Mouse (Mus musculus) MEL (cell line): Measurements from ENCODE around the gene Pam16. TPM values are rescaled to one million over a fixed set of nuclear protein-coding genes. Genes with fewer than 3 reads are reported as not detected.
A peak's percentile ranks its signal among the peaks of the same experiment; 100 is the strongest.

Experiments used
- DNase-seq: peaks from one replicate; pipeline ENCODE4 v3.0.0; 2011; ENCODE audit warnings: low read depth, low spot score
- H3K27ac ChIP-seq: 2 replicates; pipeline ENCODE4 v1.5.1; 2012; ENCODE audit warnings: low read depth, mild to moderate bottlenecking, control low read depth, low read length, moderate library complexity; ENCODE audit not compliant: control insufficient read depth
- H3K27me3 ChIP-seq, 2 experiments: fragments of 150-350 bp in 1 of 2; sonication (generic) in 1 of 2; 2 replicates each; pipeline ENCODE4 v1.6.1; 2012; ENCODE audit warnings: low read length in 2 of 2, mild to moderate bottlenecking in 2 of 2, improper control_type of control experiment in 1 of 2, moderate library complexity in 1 of 2; ENCODE audit not compliant: insufficient read depth in 2 of 2, control insufficient read depth in 1 of 2
- H3K36me3 ChIP-seq, 2 experiments: 2 replicates each; pipeline ENCODE4 v1.6.1; 2012 to 2014; ENCODE audit warnings: low read length in 2 of 2, improper control_type of control experiment in 1 of 2, inconsistent platforms in 1 of 2, mild to moderate bottlenecking in 1 of 2; ENCODE audit not compliant: insufficient read depth in 2 of 2, control insufficient read depth in 1 of 2
- H3K4me1 ChIP-seq, 2 experiments: fragments of 150-350 bp in 1 of 2; sonication (generic) in 1 of 2; 2 replicates each; pipeline ENCODE4 v1.6.1; 2012; ENCODE audit warnings: low read length in 2 of 2, improper control_type of control experiment in 1 of 2, mild to moderate bottlenecking in 1 of 2; ENCODE audit not compliant: insufficient read depth in 2 of 2, control insufficient read depth in 1 of 2
- H3K4me3 ChIP-seq, 2 experiments: fragments of 150-350 bp in 1 of 2; sonication (generic) in 1 of 2; 2 replicates each; pipeline ENCODE4 v1.5.1; 2012; ENCODE audit warnings: low read depth in 2 of 2, low read length in 2 of 2, mild to moderate bottlenecking in 2 of 2, moderate library complexity in 2 of 2, control low read depth in 1 of 2, improper control_type of control experiment in 1 of 2; ENCODE audit not compliant: control insufficient read depth in 1 of 2, insufficient read depth in 1 of 2
- H3K79me2 ChIP-seq: 2 replicates; pipeline ENCODE4 v1.6.1; 2012; ENCODE audit warnings: mild to moderate bottlenecking, low read length, moderate library complexity; ENCODE audit not compliant: control insufficient read depth, poor library complexity, insufficient read depth
- H3K9ac ChIP-seq: 2 replicates; pipeline ENCODE4 v1.6.1; 2012; ENCODE audit warnings: low read depth, mild to moderate bottlenecking, control low read depth, low read length, moderate library complexity; ENCODE audit not compliant: control insufficient read depth, poor library complexity, severe bottlenecking
- H3K9me3 ChIP-seq: fragments of 150-350 bp; sonication (generic); replicated peaks from 2 replicates; pipeline ENCODE4 v1.6.1; 2012; ENCODE audit warnings: mild to moderate bottlenecking, low read length, improper control_type of control experiment, moderate library complexity; ENCODE audit not compliant: insufficient read depth
- CHD1 ChIP-seq: IDR thresholded peaks from 2 replicates; pipeline ENCODE4 v1.6.1; 2012; ENCODE audit warnings: low read depth, mild to moderate bottlenecking, inconsistent platforms, low read length, improper control_type of control experiment
- CTCF ChIP-seq, 3 experiments: IDR thresholded peaks in 2 of 3; conservative IDR thresholded peaks in 1 of 3; 2 replicates each; pipeline ENCODE4 v1.5.1; 2011 to 2012; ENCODE audit warnings: low read length in 3 of 3, low read depth in 2 of 3, mild to moderate bottlenecking in 2 of 3, improper control_type of control experiment in 1 of 3, inconsistent platforms in 1 of 3, mixed read lengths in 1 of 3, moderate library complexity in 1 of 3; ENCODE audit not compliant: control insufficient read depth in 1 of 3, insufficient read depth in 1 of 3, poor library complexity in 1 of 3, severe bottlenecking in 1 of 3
- ELF1 ChIP-seq: IDR thresholded peaks from 2 replicates; pipeline ENCODE4 v1.6.1; 2014; ENCODE audit warnings: low read depth, mild to moderate bottlenecking, inconsistent platforms, low read length, improper control_type of control experiment, moderate library complexity
- ETS1 ChIP-seq: IDR thresholded peaks from 2 replicates; pipeline ENCODE4 v1.6.1; 2012; ENCODE audit warnings: low read depth, mild to moderate bottlenecking, inconsistent platforms, low read length, improper control_type of control experiment, moderate library complexity
- GATA1 ChIP-seq: IDR thresholded peaks from 2 replicates; pipeline ENCODE4 v1.6.1; 2011; ENCODE audit warnings: low read depth, low read length, improper control_type of control experiment
- JUND ChIP-seq: IDR thresholded peaks from 2 replicates; pipeline ENCODE4 v1.6.1; 2011; ENCODE audit warnings: low read depth, mild to moderate bottlenecking, improper control_type of control experiment, low read length
- MYC ChIP-seq: IDR thresholded peaks from 2 replicates; pipeline ENCODE4 v1.6.1; 2011; ENCODE audit warnings: low read depth, mild to moderate bottlenecking, low read length, improper control_type of control experiment, moderate library complexity
- POLR2AphosphoS2 ChIP-seq: IDR thresholded peaks from 2 replicates; pipeline ENCODE4 v1.6.1; 2011; ENCODE audit warnings: low read length, improper control_type of control experiment
- POLR2AphosphoS5 ChIP-seq: IDR thresholded peaks from 2 replicates; pipeline ENCODE4 v1.6.1; 2012; ENCODE audit warnings: low read depth, borderline replicate concordance, mild to moderate bottlenecking, inconsistent platforms, low read length, moderate library complexity, mixed read lengths
- RAD21 ChIP-seq: IDR thresholded peaks from 2 replicates; pipeline ENCODE4 v1.6.1; 2011; ENCODE audit warnings: mild to moderate bottlenecking, low read depth, low read length, improper control_type of control experiment
- RCOR1 ChIP-seq: IDR thresholded peaks from 2 replicates; pipeline ENCODE4 v1.6.1; 2012; ENCODE audit warnings: low read depth, mild to moderate bottlenecking, inconsistent platforms, low read length, improper control_type of control experiment
- SMC3 ChIP-seq: IDR thresholded peaks from 2 replicates; pipeline ENCODE4 v1.6.1; 2011; ENCODE audit warnings: low read depth, low read length, improper control_type of control experiment
- USF2 ChIP-seq, 2 experiments: IDR thresholded peaks; 2 replicates each; pipeline ENCODE4 v1.6.1; 2011 to 2012; ENCODE audit warnings: improper control_type of control experiment in 2 of 2, low read length in 2 of 2, borderline replicate concordance in 1 of 2, inconsistent platforms in 1 of 2, low read depth in 1 of 2, mild to moderate bottlenecking in 1 of 2; ENCODE audit not compliant: insufficient read depth in 1 of 2
- ZC3H11A ChIP-seq: IDR thresholded peaks from 2 replicates; pipeline ENCODE4 v1.6.1; 2012; ENCODE audit warnings: low read depth, mild to moderate bottlenecking, inconsistent platforms, low read length, improper control_type of control experiment
- polyA plus RNA-seq, 2 experiments: library from polyadenylated mRNA; stranded (reverse) in 1 of 2; unstranded in 1 of 2; fragments of >175 nt in 1 of 2; fragments of >200 nt in 1 of 2; gene quantifications; 2 replicates each; pipeline versions ENCODE4 v1.2.1 to v1.2.4; 2012; ENCODE audit warnings: low replicate concordance in 2 of 2, low read depth in 1 of 2; ENCODE audit not compliant: insufficient read length in 2 of 2, insufficient read depth in 1 of 2, missing spikeins in 1 of 2
- total RNA-seq: library from RNA; depleted of rRNA; stranded (reverse); fragments of 300-350 nt; gene quantifications from 2 replicates; pipeline ENCODE4 v1.2.3, GENCODE M21; 2012

Gene Pam16
- total and polyA plus RNA-seq, 3 experiments, result 13.6 to 121 TPM; not detected in 1

- TF ChIP-seq CTCF (IDR thresholded peaks at IDR 0.05 in 2 of 3, conservative IDR thresholded peaks at IDR 0.05 in 1 of 3; ENCODE audit: control insufficient read depth in 1 of 3, insufficient read depth in 1 of 3, low read depth in 2 of 3, low read length in 3 of 3, poor library complexity in 1 of 3, severe bottlenecking in 1 of 3), result no peak
These were observed 49.3 kb upstream of the Pam16 start (continued) for GRCm38 (mm10) chr16:4674091-4674490.

GRCm38 (mm10) chr16:4670317-4670716 is 45.5 kb upstream of the Pam16 start:
- Histone ChIP-seq H3K36me3 (peaks cover 11 to 17% of the 10 kb centered on the region in 2 experiments), H3K9ac (no peak overlapping the region), H3K4me1 (peaks cover 7 to 13% of the 10 kb centered on the region in 2 experiments)

GRCm38 (mm10) chr16:4667190-4667808 is 42.5 kb upstream of the Pam16 start:
- Histone ChIP-seq H3K36me3 (peaks cover 0 to 6% of the 10 kb centered on the region in 2 experiments; a peak in 2 of 4 replicates), H3K4me3 (no peak overlapping the region)
- DNase-seq, result peak; percentile 84

More at GRCm38 (mm10) chr16:4670317-4670716, 45.5 kb upstream of the Pam16 start:
- TF ChIP-seq SMC3 (no peak), POLR2AphosphoS5 (no peak), MYC (no peak), ELF1 (no peak), CHD1 (no peak), USF2 (IDR thresholded peaks at IDR 0.05; ENCODE audit: borderline replicate concordance in 1 of 2, insufficient read depth in 1 of 2, low read depth in 1 of 2, low read length in 2 of 2) (no peak), ZC3H11A (no peak), POLR2AphosphoS2 (no peak), RCOR1 (no peak), ETS1 (no peak), CTCF (IDR thresholded peaks at IDR 0.05 in 2 of 3, conservative IDR thresholded peaks at IDR 0.05 in 1 of 3; ENCODE audit: control insufficient read depth in 1 of 3, insufficient read depth in 1 of 3, low read depth in 2 of 3, low read length in 3 of 3, poor library complexity in 1 of 3, severe bottlenecking in 1 of 3) (no peak), GATA1 (no peak)
- H3K27ac ChIP-seq, result no peak overlapping the region
- H3K9me3 ChIP-seq, result no peaks in the 10 kb centered on the region
- H3K27me3 ChIP-seq, result no peaks in the 10 kb centered on the region
- no peaks in the 10 kb centered on the region for H3K79me2 ChIP-seq
- no peak for DNase-seq
- no peak overlapping the region for H3K4me3 ChIP-seq

More at GRCm38 (mm10) chr16:4667190-4667808, 42.5 kb upstream of the Pam16 start:
- TF ChIP-seq GATA1 (no peak), RAD21 (peak; percentile 80), CTCF (IDR thresholded peaks at IDR 0.05 in 2 of 3, conservative IDR thresholded peaks at IDR 0.05 in 1 of 3; ENCODE audit: control insufficient read depth in 1 of 3, insufficient read depth in 1 of 3, low read depth in 2 of 3, low read length in 3 of 3, poor library complexity in 1 of 3, severe bottlenecking in 1 of 3) (peak; percentile 86 to 91 (median 88)), ZC3H11A (peak; percentile 36; the same call in 1 of the 2 replicates), SMC3 (peak; percentile 73), ETS1 (no peak), JUND (no peak)
- Histone ChIP-seq H3K27me3 (no peaks in the 10 kb centered on the region), H3K4me1 (no peaks in the 10 kb centered on the region), H3K79me2 (no peaks in the 10 kb centered on the region), H3K9me3 (no peaks in the 10 kb centered on the region), H3K27ac (no peak overlapping the region), H3K9ac (no peak overlapping the region)
